Mouse (Mus musculus) adrenal gland, postnatal 25 days (tissue): Measurements from ENCODE around the gene Ralgps1. TPM values are rescaled to one million over a fixed set of nuclear protein-coding genes. Genes with fewer than 3 reads are reported as not detected.
"Not testable (repeated sequence)": the region's sequence is repeated elsewhere in the genome, so short reads cannot be mapped to it uniquely, and the experiment has no call there.

Source experiments
- DNase-seq: peaks from one replicate; pipeline ENCODE4 v3.0.0; 2021; ENCODE audit warnings: mixed read lengths
- total RNA-seq: library from RNA; stranded (reverse); gene quantifications from 2 replicates; pipeline ENCODE4 v1.2.3, GENCODE M21; 2021

Gene Ralgps1
- total RNA-seq, 1 experiment from 2014 or later, result 5.7 TPM

- DNase-seq, result no peak
Measured at GRCm38 (mm10) chr2:33234848-33235247, 136.4 kb downstream of the Ralgps1 start.

DNA sequence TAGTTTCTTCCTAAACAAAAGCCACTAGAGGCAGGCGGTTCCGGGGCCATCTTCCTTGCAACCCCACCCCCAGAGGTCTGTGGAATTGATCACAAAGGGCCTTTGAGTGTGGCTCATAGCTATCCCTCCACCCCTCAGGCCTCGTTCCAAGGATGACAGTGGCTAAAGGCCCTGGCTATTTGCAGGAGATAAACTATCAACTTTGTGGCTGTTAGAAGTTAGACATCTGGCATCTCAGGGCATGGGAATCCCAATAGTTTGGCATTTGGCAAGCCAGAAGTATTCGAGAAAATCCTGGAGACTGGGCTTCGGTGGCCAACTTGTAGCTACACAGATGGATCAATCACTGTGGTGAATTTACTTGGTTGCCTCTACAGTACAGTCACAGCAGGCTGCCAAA lies 137.4 kb downstream of the Ralgps1 start:
- DNase-seq, result no peak

DNA sequence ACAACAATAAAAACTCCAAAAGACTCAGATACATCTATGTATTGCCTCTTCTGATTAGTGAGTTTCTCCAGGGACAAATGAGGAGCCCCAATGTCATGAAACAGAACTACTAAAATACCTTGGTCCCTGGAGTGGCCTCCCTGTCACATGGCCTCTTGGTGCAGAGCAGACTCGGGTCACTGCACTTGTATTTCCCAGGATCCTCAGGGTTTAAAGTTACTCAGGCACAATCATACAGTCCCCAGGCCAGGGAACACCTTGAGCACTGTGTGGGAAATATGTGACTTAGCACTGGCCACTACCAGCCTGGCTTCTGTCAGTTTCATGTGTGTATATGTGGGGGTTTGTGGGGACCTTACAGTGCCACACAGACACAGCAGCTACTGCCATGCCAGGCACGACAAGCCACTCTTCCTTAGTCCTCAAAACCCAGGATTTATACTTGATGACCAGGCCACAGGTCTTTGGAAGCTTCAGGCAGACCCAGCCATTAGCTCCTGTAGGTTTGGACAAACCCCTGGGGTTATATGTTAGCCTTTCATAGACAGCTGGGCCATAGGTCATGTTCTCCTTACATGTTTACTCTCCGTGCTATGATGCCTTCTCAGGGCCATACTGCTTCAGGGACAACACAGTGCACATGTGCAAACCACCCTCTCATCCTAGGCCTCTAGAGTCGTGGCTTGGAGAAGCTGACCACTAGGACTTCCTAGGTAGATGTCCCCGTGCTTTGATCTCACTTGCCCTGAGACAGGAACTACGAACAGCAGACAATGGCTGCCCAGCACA lies 138.3 kb downstream of the Ralgps1 start:
- DNase-seq, result no peak

GRCm38 (mm10) chr2:33231788-33232187 lies 139.5 kb downstream of the Ralgps1 start:
- DNase-seq, result no peak

- DNase-seq, result no peak
Measured at GRCm38 (mm10) chr2:33230701-33231100, 140.6 kb downstream of the Ralgps1 start.

DNA sequence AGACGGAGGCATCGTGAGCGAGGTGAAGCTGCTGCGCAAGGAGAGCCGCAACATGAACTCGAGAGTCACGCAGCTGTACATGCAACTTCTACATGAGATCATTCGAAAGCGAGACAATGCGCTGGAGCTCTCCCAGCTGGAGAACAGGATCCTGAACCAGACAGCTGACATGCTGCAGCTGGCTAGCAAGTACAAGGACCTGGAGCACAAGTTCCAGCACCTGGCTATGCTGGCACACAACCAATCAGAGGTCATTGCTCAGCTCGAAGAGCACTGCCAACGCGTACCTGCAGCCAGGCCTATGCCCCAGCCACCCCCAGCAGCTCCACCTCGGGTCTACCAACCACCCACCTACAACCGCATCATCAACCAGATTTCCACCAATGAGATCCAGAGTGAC lies 142.7 kb downstream of the Ralgps1 start:
- no peak for DNase-seq

- DNase-seq, result no peak
Measured at GRCm38 (mm10) chr2:33228077-33228476, 143.2 kb downstream of the Ralgps1 start.

DNA sequence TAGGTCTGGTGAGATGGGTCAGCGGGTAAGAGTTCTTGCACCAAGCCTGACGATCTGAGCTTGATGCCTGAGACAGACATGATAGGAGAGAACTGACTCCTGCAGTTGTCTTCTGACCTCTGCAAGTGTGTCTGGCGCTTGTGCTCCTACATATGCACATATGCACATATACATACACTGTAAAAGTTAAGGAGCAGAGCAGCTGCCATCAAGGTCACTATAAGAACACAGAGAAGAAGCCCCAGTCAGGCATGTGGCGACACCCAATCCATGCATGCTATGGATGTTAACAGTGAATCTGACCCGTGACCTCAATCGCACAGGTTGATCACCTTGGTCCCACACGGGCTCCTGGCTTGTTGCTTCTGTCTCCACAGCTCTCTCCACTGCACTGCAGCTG lies 145.4 kb downstream of the Ralgps1 start:
- DNase-seq, result no peak

DNA sequence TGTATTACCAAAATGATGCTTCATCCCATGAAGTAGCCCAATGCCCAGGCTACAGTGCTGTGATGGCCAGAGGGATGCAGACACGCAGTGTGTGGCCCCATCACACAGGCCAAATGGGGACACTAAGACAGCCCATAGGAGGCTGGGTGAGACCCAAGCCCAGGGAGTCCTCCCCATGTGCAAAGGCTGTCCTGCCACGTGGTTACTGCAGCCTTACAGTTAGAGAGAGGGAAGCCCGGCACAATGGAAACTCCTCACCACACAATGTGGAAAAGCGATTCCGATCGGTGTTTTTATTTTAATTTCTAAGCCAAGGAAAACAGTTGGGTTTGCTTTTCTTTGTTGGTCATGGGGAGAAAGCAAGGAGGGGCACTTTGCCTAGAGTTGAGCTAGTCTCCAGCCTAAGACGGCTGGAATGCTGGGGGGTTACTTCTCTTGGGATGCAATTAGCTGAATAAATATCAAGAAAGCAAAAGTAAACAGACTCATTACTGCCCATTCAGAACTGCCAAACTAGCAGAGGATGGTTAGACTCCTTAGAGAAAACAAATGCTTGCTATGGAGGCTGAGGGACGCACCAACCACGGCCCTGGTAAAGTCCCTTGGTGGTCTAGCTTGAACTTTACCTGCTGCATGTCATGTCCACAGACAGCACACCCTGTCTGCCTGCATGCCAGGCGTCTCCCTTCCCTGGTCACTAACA lies 147.5 kb downstream of the Ralgps1 start:
- no peak for DNase-seq

DNA sequence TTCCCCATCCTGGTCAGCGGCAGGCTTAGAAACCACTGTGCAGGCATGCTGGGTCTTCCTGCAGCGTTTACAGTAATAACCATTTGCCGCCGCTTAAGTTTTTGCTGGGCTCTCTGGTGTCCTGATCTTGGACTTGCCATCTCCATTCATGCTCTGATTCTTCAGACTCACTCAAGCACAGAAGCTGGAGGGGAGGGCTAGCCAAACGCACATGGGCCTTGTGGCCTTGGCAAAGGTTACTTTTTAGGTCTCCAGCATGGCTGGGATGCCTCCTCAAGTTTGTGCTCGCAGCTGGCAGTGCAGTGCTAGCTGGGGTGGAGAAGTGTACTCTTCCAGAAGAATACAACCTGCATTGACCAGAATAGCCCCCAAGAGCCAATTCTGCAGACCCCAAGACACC lies 148.8 kb downstream of the Ralgps1 start:
- DNase-seq, result no peak

- no peak for DNase-seq
Measured at GRCm38 (mm10) chr2:33221339-33221900, 149.9 kb downstream of the Ralgps1 start.

GRCm38 (mm10) chr2:33220674-33221338 lies 150.5 kb downstream of the Ralgps1 start:
- DNase-seq, result no peak

DNA sequence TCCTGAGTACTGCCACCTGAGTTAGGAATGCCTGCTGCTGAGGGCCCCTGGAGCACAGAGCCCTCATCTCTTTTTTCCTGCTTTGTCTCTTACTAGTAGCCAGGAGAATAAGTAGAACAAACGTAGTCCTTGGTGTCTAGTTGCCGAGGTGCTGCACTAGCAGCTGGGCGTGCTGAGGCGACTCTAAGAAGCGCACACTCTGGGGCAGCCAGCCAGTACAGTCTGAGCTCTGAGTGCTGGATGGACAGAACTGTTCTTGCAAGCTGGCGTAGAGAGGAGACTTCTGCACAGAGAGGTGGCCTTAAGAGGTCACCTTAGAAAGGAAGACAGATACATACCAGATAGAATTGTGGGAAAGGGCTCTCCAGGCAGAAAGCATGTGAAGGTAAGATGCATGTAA lies 151.0 kb downstream of the Ralgps1 start:
- DNase-seq, result no peak

DNA sequence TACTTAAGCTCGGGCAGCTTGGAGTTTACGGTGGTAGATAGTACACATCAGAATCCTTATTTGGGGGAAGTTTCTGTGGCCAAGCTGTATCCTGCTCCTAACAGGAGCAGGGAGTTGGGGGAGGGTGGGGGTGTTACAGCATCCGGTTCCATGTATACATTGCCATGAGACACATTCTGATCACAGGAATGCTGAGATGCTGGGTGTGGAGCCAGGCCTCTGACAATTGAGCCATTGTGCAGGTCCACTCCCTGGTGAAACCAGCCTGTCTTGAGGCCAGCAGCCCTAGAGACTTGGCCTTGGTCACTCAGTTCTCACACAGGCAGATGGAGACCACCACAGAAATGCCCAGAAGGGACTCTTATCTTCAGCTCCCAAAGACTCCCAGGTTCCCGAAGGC lies 151.6 kb downstream of the Ralgps1 start:
- no peak for DNase-seq

- DNase-seq, result no peak
Measured at GRCm38 (mm10) chr2:33218903-33219625, 152.2 kb downstream of the Ralgps1 start.

DNA sequence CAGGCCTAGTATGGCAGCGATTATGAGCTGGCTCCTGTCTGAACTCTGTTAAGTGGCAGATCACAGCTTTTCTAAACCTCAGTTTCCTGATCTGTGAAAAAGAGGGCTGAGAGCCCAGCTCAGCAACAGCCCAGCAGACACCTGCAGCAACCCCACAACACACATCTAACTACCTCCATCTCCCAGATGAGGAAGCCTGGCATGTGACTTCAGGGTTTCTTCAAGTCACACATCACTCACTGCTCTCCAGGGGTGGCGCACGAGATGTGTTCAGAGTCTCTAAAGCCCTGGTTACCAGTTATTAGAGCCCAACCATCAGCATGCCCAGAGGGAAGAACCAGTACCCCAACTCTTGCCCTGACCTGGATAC lies 153.9 kb downstream of the Ralgps1 start:
- DNase-seq, result no peak

GRCm38 (mm10) chr2:33216645-33217424 lies 154.5 kb downstream of the Ralgps1 start:
- DNase-seq, result no peak

DNA sequence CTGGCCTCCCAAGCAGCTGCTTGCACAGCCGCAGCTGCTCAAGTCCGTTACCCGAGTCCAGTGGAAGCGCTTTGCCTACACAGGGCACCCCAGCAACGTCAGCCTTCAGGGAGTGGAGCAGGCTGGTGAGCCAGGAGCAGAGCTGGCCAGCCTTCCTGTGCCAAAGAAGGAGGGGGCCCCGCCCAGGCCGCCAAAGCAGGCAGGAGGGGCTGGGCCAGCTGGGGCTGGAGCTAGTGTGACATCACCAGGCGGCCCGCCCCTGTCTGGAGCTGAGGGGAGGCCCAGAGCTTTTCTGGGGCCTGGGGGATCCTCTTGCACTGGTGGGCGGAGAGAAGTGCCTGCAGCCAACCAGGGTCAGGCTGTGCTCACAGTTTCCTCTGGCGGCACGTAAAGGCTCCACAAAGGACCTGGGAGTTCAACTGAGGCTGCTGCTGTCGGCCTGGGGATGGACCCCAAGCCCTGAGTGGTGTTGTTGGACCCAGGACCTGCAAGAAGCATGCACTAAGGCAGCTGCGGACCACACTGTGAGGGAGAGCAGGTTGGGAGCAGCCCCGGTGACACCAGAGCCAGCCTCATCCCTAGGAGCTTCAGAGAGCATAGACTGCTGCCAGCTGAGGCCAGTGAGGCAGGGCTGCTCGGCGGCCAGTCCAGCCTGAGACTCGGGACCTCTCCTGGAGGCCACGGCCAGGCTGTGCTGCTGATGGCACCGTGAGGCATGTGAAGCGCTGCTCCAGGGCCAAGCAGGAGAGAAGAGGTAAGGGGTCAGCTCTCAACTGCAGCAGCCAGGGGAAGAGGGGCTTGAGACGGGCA lies 155.4 kb downstream of the Ralgps1 start, which contains the start of gene Angptl2:
Gene Angptl2, plus strand, starts transcription at position 370 of the 810 bp plus-strand sequence.
- peak; percentile 87 for DNase-seq

- no peak for DNase-seq
Measured at GRCm38 (mm10) chr2:33215177-33215699, 156.0 kb downstream of the Ralgps1 start.

- DNase-seq, result not testable (repeated sequence)
Measured at GRCm38 (mm10) chr2:33211263-33211662, 160.0 kb downstream of the Ralgps1 start.
